Mouse (Mus musculus): ENCODE results near the gene Prox1. TPM values are rescaled to one million over a fixed set of nuclear protein-coding genes. Genes with fewer than 3 reads are reported as not detected.

The Prox1 gene
- 10 to 100 TPM; 11.6 to 16.3 TPM for total RNA-seq (2021)

DNA sequence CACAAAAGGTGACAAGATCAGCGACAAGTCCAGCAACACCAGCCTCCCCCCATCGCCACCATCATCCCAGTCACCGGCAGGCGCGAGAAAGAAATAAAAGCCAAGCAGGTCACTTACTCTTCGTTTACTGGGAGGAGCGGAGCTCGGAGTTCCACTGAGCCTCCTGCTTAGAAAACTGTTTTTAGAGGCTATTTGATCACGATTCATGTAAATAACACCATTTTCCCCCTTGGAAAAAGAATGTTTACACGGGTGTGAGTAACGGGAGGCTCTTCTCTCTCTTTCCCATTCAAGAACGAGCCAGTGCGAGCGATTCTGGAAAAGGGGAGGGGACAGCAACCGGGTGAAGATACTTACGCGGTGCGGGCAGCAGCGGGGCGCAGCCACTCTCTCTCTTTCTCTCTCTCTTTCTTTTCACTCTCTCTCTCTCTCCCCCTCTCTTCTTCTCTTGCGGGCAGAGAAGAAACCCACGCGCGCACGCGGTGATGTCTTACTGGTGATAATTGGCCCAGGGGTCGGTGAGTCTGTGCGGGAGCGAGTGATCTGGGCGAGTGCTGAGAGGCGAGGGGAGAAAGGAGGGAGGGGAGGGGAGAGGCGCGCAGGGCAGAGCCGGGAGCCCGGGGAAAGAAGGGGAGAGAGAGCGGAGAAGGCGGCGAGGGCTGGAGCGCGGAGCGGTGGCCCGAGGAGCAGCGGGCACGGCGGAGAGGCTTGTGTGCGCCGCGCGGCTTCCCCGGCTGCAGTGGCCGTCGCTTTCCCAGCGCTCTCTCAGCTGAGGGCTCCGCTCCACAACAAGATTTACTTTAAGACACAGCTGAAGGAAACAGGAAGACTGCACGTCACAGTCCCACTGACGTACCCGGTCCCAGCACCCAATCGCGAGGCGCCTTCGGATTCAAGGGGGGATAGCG is at the start of gene Prox1:
Gene Prox1, minus strand, starts transcription at position 804 of the 908 bp plus-strand sequence.
- intact Hi-C loops (cut with DNase I) = loop anchor here (10.0 kb wide), 1 partner anchor 625 kb away; no protein-coding TSS in a partner anchor

DNA sequence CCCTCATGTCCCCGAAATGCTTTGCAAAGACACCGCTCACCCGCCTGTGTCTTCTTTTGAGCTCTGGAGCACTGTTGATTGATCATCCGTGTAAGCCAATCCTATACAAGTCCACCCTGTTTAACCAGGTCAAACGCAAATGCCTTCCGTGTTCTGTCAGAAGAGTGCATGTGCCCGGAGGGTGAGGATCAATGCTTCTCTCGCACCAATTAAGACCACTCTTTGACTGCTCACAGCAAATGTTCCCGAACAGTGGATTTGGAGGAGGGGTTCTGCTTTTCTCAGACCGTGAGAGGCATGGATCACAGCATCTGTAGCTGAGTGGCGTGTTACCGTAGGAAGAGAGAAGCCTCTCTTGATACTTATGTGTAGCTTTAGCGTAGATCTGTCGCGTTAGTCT is 46.1 kb upstream of the Prox1 start:
- no peak for DNase-seq
- intact Hi-C loops (cut with DNase I) = no loop called here

More for the DNA sequence above, at the start of gene Prox1:
- peak; percentile 81 for DNase-seq

DNA sequence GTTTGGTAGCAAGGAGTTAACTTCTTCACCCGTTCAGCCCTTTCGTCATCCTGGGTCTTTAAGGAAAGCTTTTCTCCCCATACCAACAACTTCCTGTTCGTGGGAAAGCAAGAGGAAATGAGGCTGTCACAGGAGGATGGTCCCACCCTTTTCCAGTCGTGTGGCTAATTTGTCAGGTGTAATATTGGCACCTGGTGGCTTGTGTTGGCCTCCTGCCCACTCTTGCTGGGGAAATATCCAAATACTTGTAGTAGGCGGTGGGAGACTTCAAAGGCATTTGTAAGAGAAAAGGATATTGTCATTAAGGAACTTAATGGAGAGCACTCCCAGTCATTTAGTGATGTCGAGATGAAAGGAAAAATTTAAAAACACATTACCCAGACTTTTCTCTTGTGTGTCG is 44.1 kb upstream of the Prox1 start:
- DNase-seq = no peak
- intact Hi-C loops (cut with DNase I) = no loop called here

DNA sequence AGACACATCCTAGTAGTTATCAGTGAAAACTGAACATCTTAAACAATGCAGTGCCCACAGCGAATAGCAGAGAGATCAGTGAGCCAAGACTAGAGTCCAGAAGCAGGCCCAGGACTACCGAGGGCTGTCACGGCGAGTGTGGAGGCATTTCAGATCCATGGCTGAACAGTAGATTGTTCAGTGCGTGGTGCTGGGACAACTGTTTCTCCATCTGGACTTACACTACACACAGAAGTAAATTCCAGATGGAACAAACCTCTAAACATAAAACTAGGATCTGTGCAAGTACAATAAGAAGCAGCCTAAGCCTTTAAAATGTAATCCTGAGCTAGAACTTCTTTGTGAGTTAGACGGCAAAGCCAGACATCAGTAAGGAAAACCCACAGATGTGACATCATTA is 42.7 kb upstream of the Prox1 start:
- intact Hi-C loops (cut with DNase I) = no loop called here
- no peak for DNase-seq

DNA sequence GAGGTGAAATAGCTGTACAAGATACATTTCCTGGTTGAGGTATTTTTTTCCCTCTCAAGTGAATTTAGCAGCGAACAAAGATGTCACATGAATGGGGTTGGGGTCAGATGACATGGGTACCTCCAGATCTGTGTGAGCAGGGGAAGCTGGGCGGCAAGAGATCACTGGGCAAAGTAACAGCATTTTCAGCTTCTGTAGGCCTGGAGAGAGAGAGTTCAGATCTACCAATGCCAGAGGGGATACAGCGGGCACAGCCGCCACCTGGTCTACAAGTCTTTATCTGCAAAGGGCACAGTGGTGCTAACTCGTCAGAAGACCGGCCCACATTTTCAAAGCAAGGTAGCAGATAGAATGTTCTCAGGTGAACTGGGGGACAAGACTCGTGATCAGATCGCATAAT is 36.7 kb upstream of the Prox1 start:
- intact Hi-C loops (cut with DNase I) = no loop called here

DNA sequence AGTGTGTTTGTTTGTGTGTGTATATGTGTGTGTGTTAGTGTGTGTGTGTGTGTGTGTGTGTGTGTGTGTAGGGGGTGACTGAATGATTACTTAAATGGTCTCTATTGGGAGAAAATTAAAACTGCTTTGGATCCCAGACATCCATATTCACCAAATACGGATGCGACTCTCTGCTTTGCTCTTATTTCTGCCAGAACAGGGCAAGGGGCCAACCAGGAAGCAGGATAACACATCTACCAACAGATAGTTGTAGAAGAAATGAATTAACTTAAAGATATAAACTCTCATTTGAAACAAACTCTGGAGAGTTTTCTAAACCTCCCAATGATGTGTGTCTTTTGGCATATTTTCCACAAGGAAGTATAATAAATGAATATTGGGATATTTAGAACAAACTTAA is 35.2 kb upstream of the Prox1 start:
- intact Hi-C loops (cut with DNase I) = no loop called here
- DNase-seq = no peak

More for the DNA sequence above, 36.7 kb upstream of the Prox1 start:
- no peak for DNase-seq

DNA sequence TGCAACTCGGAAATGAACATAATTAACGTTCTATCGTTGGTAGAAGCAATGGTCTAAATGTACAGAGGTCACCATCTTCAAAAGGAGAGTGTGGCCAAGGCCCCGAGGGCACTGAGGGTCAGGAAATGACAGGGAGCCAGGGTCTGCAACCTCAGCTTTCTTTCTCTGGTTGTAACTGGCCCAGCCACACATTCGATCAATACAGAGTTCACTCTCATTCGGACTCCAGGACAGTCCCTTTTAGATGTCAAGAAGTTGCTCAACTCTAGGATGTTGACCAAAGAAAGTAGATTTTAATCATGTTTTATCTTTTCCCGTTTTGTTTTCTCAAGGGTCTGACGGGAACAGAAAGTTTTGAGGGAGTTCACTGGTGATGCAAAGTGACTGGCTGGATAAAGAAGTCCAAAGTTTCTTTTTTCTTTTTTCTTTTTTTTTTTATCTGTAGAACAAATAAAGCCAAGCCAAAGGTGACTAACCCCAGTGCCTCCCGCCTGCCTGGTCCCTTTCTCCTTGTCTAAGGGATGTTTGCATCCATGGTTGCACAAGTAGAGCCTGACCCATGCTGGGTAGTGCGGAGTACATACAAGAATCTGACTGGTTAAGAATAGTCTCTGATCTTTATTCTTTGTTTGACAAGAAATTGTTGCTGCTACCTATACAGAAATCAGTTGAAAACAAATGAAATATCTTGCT is 34.0 kb upstream of the Prox1 start:
- intact Hi-C loops (cut with DNase I) = no loop called here
- DNase-seq = no peak

DNA sequence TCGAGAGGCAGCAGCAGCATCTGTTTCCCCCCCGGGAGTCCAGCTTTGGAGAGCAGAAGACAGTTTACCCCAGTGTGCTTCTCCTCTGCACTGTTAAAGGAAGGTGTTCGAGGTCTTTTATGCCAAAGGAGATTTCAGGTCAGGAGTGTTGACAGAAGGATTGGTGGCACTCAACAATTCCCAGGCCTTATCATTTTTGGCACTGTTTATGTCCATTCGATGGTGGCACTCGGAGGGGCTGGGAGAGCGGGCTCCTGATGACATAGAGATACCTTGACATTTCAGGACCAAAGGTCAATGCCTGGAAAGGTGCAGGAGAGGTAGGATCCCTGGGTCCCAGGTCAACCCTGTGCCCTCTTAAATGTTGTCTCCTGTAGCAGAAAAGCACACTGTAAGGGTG is 31.2 kb upstream of the Prox1 start:
- intact Hi-C loops (cut with DNase I) = no loop called here
- no peak for DNase-seq

DNA sequence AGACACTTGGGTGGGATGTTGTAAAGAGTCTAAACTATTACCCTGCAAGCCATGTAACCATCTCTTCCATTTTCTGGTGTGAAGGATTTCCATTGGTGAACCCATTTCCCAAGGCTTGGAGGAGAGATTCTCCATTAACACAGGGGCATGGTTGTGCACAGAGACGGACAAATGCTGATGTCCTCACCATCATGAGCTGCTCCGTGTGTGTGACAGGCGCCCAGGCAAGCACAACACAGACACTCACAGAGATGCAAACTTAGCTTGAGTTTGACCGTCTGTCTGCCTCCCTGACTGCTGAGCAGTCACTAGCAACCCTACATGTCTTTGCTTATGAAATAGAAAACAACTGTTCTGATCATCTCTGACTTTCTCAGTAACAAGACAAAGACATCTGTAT is 30.5 kb upstream of the Prox1 start:
- no peak for DNase-seq
- intact Hi-C loops (cut with DNase I) = no loop called here

DNA sequence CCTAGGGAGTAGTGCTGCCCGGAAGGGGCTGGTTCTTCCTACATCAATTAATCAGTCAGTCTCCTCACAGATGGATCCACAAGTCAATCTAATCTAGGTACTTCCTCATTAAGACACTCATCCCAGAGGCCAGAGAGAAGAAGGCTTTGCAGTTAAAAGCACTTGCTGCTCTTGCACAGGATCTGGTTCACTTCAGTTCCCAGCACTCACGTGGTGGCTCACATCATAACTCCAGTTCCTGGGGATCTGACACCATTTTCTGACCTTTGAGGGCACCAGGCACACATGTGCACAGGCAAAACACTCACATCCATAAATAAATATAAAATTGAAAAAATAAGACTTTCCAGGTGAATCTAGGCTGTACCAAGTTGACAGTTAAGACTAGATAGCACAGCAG is 27.7 kb upstream of the Prox1 start:
- DNase-seq = no peak
- intact Hi-C loops (cut with DNase I) = no loop called here

DNA sequence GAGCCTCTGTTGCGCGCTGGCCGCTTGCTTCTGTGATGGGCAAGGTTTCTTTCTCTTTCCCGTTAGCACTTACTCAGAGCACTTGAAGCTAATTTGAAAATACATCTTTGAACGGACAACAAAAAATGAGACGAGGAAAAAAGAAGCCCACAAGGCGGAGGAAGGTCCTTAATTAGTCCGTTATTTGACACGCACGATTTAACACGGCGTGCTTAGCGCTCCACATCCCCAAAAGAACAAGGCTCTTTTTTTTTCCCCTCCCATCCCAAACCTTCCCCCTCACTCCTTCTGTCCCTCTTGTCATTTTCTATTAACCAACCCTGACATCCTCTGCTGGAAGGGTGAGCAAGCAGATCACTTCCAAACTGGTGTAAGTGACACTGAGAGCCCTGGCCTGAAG is 21.5 kb upstream of the Prox1 start:
- intact Hi-C loops (cut with DNase I) = no loop called here
- no peak for DNase-seq

DNA sequence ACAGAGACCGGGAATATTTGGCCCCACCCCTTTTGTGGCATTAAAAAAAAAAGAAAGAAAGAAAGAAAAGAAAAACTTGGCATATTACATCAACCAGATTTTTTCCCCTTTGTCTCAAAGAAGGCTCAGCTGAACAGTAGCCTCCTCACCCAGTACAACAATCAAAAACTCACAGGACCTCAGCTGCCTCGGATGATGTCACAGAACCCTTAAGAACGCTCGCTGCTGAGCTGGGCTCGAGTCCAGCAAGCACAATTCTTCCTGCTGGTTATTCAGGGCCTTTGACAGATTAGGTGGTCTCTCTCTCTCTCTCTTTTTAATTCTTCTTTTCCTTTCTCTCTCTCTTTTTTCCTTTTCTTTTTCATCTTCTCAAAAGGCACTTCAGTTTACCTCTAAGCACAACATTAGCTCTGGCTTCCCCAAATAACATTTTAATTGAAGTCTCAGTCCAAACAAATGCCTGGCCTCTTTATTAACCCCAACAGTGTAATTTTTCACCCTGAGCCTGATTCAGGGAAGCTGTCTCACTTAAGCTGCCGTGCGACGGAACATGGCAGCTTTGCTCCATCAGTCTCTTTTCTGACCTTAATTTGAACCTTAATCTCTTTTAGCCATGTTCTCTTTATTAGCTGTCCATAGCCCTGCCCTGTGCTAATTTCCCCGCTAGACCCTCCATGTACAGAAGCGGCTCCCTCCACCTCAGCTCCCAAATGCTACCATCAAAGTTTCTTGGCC is 19.9 kb upstream of the Prox1 start:
- intact Hi-C loops (cut with DNase I) = no loop called here
- peak; percentile 56 for DNase-seq

DNA sequence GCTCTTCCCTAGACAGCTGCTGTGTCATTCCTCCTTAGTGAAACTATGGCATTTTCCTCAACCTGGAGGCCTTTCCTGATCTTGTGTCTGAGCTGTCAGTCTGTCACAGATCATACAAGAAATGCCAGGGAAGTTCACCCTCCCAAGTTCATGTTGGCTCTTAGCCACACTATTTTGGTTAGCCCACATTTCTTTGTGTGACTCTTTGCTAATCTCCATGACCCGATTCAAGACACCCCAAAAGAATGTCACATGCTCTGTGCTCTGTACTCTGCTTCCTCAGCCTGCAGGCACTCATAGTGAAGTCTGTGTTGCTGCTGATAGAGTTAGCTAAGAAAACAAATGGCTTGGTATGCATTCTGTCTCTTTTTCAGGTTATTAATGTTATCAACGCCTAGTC is 18.6 kb upstream of the Prox1 start:
- no peak for DNase-seq
- intact Hi-C loops (cut with DNase I) = no loop called here

DNA sequence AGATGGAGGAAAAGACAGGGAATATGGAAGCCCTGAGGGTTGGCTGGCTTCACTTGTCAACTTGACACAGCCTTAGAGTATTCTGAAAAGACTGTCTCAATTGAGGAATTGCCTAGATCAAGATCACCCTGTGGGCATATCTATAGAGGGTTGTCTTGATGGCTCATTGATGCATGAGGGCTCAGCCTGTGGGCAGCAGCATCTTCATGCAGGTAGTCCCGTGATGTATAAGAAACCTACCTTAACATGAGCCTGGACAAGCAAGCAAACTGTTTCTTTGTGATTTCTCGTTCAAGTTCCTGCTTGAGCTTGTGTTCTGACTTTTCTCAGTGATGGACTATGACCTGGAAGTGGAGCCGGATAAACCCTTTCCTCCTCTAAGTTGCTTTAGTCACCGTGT is 15.8 kb upstream of the Prox1 start:
- DNase-seq = no peak
- intact Hi-C loops (cut with DNase I) = no loop called here

DNA sequence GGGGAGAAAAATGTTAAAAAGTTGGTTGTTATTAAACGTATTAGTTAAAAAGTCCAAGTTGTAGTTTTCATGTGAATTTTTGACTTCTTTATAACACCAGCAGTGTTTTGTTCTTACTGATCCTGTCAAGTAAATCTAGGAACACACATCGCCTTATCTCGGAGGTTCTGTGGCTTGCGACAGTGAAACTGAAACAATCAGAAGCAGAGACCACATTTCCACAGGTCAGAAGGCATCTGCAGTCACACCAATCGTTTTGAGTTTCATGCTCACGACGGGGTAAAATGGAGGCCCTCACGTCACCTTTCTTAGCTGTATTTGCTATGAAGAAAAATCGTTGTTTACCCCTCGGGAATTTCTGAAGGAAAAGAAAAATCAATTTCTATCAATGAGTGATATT is 14.8 kb upstream of the Prox1 start:
- intact Hi-C loops (cut with DNase I) = no loop called here
- DNase-seq = no peak

DNA sequence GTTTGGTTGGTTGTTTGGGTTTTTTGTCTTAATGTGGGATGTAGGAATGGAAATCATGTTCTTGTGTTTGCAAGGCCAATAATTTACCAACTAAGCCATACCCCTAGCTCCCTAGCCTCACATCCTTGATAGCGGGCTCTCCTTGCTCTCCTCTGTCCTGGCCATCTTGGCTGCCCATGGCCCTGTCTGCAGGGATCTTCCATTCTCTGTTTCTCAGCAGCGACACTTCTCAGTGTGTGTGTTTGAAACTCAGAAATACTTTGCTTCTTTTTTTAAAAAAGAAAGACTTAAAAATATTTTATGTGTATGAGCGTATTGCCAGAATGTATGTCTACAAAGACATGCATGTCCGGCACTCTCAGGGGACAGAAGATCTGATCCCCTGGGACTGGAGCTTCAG is 13.1 kb upstream of the Prox1 start:
- intact Hi-C loops (cut with DNase I) = no loop called here
- no peak for DNase-seq

DNA sequence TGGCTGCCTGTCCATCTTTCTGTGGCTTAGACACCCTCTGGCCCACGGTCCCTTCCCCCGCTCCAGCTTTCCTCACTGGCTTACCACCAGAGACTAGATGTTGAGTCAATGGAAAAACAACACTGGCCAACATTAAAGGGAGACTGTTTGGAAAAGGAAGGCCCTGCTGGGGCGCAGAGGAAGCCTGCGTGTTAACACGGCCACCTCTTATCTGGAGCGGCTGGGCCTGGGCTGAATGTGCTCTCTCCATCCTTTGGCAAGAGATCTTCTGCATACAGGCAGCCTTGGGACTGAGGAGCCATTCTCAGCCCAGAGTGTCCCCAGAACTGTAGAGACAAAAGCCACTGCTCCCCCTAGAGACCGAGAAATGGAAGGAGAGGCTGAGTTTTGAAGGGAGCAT is 11.3 kb upstream of the Prox1 start:
- intact Hi-C loops (cut with DNase I) = no loop called here
- no peak for DNase-seq

DNA sequence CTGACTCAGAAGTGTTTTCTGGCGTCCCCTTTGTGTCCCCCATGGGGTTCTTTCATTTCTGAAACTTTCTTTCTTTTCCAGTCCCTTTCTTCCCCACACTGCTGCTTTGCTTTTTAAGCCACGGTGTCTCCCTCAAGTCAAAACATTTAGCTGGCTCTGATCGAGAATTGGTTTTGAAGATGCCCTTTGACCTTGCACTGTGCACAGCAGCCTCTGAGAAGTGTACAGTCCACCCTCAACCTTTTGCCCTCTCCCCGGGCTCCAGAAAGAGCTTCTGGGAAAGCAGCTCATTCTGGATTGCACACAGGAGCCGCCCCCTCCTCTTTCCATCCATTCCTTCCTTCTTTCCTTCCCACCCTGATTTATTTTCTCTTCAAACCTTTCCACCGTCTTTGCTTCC is 10.3 kb upstream of the Prox1 start:
- intact Hi-C loops (cut with DNase I) = no loop called here
- no peak for DNase-seq

DNA sequence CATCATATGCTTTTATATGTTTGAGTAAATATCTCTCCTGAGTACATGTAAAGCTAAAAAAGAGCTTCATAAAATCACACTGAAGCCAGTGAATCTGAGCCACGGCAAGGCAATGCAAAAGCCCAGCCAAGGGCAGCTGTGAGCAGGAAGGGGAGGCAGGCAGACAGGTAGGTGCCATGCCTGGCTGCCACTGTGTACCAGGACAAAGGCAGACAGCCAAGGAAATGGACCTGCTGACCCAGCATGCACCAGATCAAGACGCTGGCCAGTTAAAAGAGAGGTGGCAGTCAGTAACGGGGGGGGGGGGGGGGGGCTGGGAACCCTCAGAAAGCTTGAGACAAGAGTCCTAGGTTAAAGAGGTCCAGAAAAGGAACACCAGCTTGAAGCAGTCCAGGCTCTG is 6.4 kb upstream of the Prox1 start:
- DNase-seq = no peak
- intact Hi-C loops (cut with DNase I) = loop anchor here (10.0 kb wide), 1 partner anchor 618 kb away; no protein-coding TSS in a partner anchor

DNA sequence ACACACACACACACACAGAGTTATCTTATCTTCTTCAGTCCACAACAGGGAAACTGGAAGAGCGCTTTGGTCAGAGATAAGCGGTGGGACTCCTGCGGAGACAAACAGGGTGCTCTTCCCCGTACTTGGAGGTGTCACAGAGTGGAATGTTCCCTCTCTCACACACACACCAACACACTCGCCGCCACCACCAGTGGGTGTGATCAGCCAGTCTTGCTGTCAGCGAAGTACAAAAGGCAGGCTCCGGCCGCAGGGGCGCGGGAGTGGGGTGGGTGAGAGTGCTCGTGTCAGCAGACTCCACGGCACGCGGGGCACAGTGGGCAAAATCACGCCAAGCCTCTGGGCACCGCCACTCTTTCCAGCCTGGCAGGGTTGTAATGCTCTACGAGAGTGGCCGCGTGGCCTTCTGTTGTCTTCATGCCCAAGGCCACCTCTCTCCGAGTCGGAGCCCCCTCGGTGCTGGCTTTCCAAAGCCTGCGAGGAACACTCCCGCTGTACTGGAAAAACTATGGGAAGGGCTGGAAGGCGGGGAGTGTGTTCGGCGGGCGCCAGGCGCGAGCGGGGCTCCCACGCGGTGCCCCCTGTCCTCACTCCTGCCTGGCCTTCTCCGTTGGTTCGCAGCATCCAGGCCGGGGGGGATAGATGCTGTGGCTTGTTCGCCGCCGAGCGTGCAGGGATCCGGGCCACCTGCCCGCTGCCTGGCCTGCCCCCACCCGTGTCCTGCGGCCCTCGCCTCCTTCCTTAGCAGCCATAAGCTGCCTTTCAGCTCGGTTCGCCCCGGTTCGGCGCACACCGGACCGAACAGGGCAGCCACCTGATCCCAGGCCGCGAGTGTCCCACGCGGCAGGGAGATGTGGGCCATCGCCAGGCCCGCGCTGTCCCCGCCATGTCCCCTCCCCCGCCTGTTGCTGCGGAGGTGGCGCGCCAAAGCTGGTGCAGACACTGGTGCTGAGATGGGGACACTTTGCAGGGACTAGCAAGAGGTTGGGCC is 4.5 kb upstream of the Prox1 start:
- intact Hi-C loops (cut with DNase I) = loop anchor here (10.0 kb wide), 1 partner anchor 620 kb away; no protein-coding TSS in a partner anchor
- DNase-seq = peak; percentile 26
